Mouse (Mus musculus) heart, embryonic 14.5 days (tissue): ENCODE measurements around the gene Plcb1. TPM values are rescaled to one million over a fixed set of nuclear protein-coding genes. Genes with fewer than 3 reads are reported as not detected.
"Not testable (repeated sequence)": the region's sequence is repeated elsewhere in the genome, so short reads cannot be mapped to it uniquely, and the experiment has no call there.

ENCODE experiments used
- ATAC-seq: fragments of 200-750 bp; cut with Nextera tagmentation; 2 replicates; pipeline ENCODE4 v1.8.0; 2017; ENCODE audit warnings: low read depth, moderate TSS enrichment; ENCODE audit not compliant: insufficient number of reproducible peaks, insufficient read depth, low FRiP score
- H3K27ac ChIP-seq, 2 experiments: fragments of 200-500 bp in 1 of 2; fragments of 300-500 bp in 1 of 2; sonication (generic) in 1 of 2; replicated peaks in 1 of 2; 2 replicates each; pipeline ENCODE4 v1.5.1; 2012 to 2014; ENCODE audit warnings: low read depth in 2 of 2, low read length in 2 of 2, control low read depth in 1 of 2, mild to moderate bottlenecking in 1 of 2, mixed read lengths in 1 of 2; ENCODE audit not compliant: control insufficient read depth in 1 of 2, insufficient read depth in 1 of 2
- H3K27me3 ChIP-seq: fragments of 300-500 bp; sonication (generic); 2 replicates; pipeline ENCODE4 v1.6.1; 2014; ENCODE audit warnings: mild to moderate bottlenecking, low read length, control low read depth; ENCODE audit not compliant: control insufficient read depth, insufficient read depth
- H3K36me3 ChIP-seq: fragments of 300-500 bp; sonication (generic); 2 replicates; pipeline ENCODE4 v1.6.1; 2014; ENCODE audit warnings: mild to moderate bottlenecking, control low read depth, low read length, mixed read lengths; ENCODE audit not compliant: control insufficient read depth, insufficient read depth
- H3K4me1 ChIP-seq, 2 experiments: fragments of 200-500 bp in 1 of 2; fragments of 300-500 bp in 1 of 2; sonication (generic) in 1 of 2; 2 replicates each; pipeline ENCODE4 v1.6.1; 2012 to 2014; ENCODE audit warnings: low read length in 2 of 2, control low read depth in 1 of 2, mixed read lengths in 1 of 2; ENCODE audit not compliant: control insufficient read depth in 2 of 2, insufficient read depth in 2 of 2
- H3K4me2 ChIP-seq: fragments of 300-500 bp; sonication (generic); 2 replicates; pipeline ENCODE4 v1.6.1; 2014; ENCODE audit warnings: mild to moderate bottlenecking, low read length
- H3K4me3 ChIP-seq, 2 experiments: fragments of 200-500 bp in 1 of 2; fragments of 300-500 bp in 1 of 2; sonication (generic) in 1 of 2; 2 replicates each; pipeline ENCODE4 v1.5.1; 2012 to 2014; ENCODE audit warnings: low read length in 2 of 2, mild to moderate bottlenecking in 2 of 2, control low read depth in 1 of 2, low read depth in 1 of 2, moderate library complexity in 1 of 2; ENCODE audit not compliant: control insufficient read depth in 1 of 2, insufficient read depth in 1 of 2
- H3K9ac ChIP-seq: fragments of 300-500 bp; sonication (generic); 2 replicates; pipeline ENCODE4 v1.6.1; 2014; ENCODE audit warnings: mild to moderate bottlenecking, low read length
- H3K9me3 ChIP-seq: fragments of 300-500 bp; sonication (generic); 2 replicates; pipeline ENCODE4 v1.6.1; 2016; ENCODE audit warnings: low read length, control low read depth; ENCODE audit not compliant: control insufficient read depth
- WGBS: fragments of 180-500 bp; shearing (Covaris S2); extraction: QIAGEN DNeasy Blood & Tissue Kit; methylation state at CpG from one replicate; pipeline ENCODE4 v1.1.7; 2014; 5-methylcytosine and 5-hydroxymethylcytosine counted together
- polyA plus RNA-seq: library from polyadenylated mRNA; unstranded; fragments of >200 nt; fragmentation: Nextera tagmentation; extraction: Ambion mirVana; gene quantifications from 2 replicates; pipeline ENCODE4 v1.2.1, GENCODE M21; 2014

Plcb1 gene
- polyA plus RNA-seq, 1 experiment from 2014 or later, result 5.5 TPM

DNA sequence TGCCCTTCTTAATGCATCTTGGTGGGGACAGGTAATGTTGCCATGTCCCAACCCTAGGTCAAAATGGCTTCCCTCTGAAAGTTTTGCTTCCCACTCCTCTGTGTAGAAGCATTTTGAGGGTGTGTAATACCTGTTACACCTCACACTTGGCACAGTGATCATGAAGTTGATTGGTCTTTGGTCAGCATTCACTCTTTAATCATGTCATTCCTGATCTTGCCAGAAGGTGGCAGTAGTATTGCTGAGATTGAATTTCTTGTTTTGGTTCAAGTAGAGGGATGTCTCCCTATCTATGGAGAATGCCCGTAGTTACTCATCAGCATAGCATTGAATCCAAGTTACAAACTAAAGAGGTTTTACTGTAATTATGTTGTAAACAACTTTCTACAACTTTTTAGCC lies 575.9 kb downstream of the Plcb1 start:
- no peak for ATAC-seq
- Histone ChIP-seq H3K27ac (no peak overlapping the region), H3K27me3 (no peaks in the 10 kb centered on the region), H3K4me2 (no peak overlapping the region), H3K9ac (no peak overlapping the region), H3K36me3 (no peaks in the 10 kb centered on the region), H3K4me1 (peaks cover 0 to 2% of the 10 kb centered on the region in 2 experiments; a peak in 1 of 4 replicates), H3K4me3 (no peak overlapping the region), H3K9me3 (no peaks in the 10 kb centered on the region)
- 0% methylated on average over 1 of the region's 1 CpGs for WGBS

- no peaks in the 10 kb centered on the region for H3K36me3 ChIP-seq
Measured at GRCm38 (mm10) chr2:135362948-135363347, 577.1 kb downstream of the Plcb1 start.

DNA sequence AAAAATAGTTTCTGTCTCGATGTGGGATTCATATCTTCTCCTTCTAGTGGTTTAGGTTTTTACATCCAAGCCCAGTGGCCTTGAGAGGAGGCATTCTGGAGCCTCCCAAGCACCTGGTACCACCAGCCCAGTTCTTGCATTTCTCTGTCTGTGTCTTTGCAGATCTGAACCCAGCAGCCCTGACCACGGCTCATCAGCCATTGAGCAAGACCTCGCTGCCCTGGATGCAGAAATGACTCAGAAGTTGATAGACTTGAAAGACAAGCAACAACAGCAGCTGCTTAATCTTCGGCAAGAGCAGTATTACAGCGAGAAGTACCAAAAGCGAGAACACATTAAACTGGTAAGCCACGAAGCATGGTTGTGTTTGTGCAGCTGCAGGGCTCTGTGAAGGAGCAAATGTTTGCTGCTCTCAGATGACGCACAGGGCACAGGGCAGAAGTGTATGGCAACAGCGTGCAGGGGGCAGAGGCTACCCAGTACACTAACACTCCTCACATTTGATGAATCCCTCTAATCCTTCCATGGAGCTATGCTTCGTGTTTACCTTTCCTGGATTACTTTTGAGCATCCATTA lies 584.5 kb downstream of the Plcb1 start:
- no peaks in the 10 kb centered on the region for H3K27me3 ChIP-seq
- H3K4me1 ChIP-seq, result peaks cover 4 to 5% of the 10 kb centered on the region in 2 experiments; a peak in 3 of 4 replicates
- no peak overlapping the region for H3K4me3 ChIP-seq
- H3K36me3 ChIP-seq, result no peaks in the 10 kb centered on the region
- H3K9me3 ChIP-seq, result no peaks in the 10 kb centered on the region
- H3K4me2 ChIP-seq, result no peak overlapping the region
- H3K9ac ChIP-seq, result no peak overlapping the region
- H3K27ac ChIP-seq, result no peak overlapping the region
- 68% methylated on average over 10 of the region's 10 CpGs for WGBS
- ATAC-seq, result no peak

More at GRCm38 (mm10) chr2:135362948-135363347, 577.1 kb downstream of the Plcb1 start:
- H3K27me3 ChIP-seq, result no peaks in the 10 kb centered on the region
- no peak for ATAC-seq
- no peaks in the 10 kb centered on the region for H3K4me1 ChIP-seq
- H3K9ac ChIP-seq, result no peak overlapping the region
- no peak overlapping the region for H3K4me2 ChIP-seq
- H3K27ac ChIP-seq, result no peak overlapping the region
- no peaks in the 10 kb centered on the region for H3K9me3 ChIP-seq
- H3K4me3 ChIP-seq, result no peak overlapping the region
- WGBS, result 83% methylated on average over 5 of the region's 5 CpGs

DNA sequence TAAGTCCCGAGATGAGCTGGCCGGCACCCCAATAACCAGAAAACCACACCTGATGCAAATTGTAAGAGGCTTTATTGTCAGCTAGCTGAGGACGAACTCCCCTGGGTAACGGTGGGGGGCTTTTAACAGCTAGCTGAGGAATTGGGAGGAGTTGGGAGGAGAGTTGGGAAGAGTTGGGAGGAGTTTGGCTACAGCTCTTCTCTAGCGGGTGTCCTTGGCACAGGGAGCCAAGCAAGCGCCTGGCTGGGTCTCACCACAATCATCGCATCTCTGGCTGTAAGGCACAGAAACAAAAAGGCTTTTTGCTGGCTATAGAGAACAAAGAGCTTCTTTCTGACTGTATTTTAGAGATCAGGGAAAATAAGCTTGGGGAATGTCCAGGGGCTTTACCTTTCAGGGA lies 594.9 kb downstream of the Plcb1 start:
- H3K4me2 ChIP-seq, H3K27me3 ChIP-seq, H3K27ac ChIP-seq, H3K9ac ChIP-seq, H3K36me3 ChIP-seq, H3K4me3 ChIP-seq, H3K4me1 ChIP-seq, H3K9me3 ChIP-seq, ATAC-seq: not testable (repeated sequence)
- 28% methylated on average over 7 of the region's 7 CpGs for whole genome bisulfite sequencing

GRCm38 (mm10) chr2:135381396-135381795 lies 595.5 kb downstream of the Plcb1 start:
- Histone ChIP-seq H3K4me1 (no peaks in the 10 kb centered on the region), H3K4me3 (no peak overlapping the region), H3K4me2 (no peak overlapping the region), H3K9me3 (no peaks in the 10 kb centered on the region), H3K27ac (no peak overlapping the region), H3K36me3 (no peaks in the 10 kb centered on the region), H3K27me3 (no peaks in the 10 kb centered on the region), H3K9ac (no peak overlapping the region)
- WGBS, result 84% methylated on average over 1 of the region's 1 CpGs
- no peak for ATAC-seq

DNA sequence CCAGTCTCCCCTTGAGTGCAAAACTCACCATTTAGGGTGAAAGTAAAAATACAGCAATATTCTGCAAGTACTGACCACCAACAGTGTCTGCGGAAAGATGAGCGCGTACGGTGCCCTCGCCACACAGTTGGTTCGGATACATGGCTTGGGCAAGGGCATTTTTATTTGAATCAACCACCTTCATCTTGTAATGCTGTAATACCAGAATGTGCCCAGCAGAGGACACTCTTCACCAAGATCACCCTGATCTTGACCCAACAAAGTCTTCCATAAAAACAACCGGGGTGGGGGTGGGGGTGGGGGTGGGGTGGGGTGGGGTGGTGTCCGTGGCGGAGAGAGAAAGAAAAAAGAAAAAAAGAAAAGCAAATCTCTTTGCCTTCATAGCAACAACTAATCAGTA lies 602.1 kb downstream of the Plcb1 start:
- no peak overlapping the region for H3K4me3 ChIP-seq
- H3K27ac ChIP-seq, result no peak overlapping the region
- H3K4me1 ChIP-seq, result no peaks in the 10 kb centered on the region
- no peaks in the 10 kb centered on the region for H3K9me3 ChIP-seq
- ATAC-seq, result no peak
- 53% methylated on average over 9 of the region's 9 CpGs for WGBS
- H3K27me3 ChIP-seq, result no peaks in the 10 kb centered on the region
- H3K36me3 ChIP-seq, result no peaks in the 10 kb centered on the region
- H3K4me2 ChIP-seq, result no peak overlapping the region
- no peak overlapping the region for H3K9ac ChIP-seq

- WGBS, result 84% methylated on average over 3 of the region's 3 CpGs
- Histone ChIP-seq H3K9ac (no peak overlapping the region), H3K27ac (no peak overlapping the region), H3K36me3 (no peaks in the 10 kb centered on the region), H3K4me3 (no peak overlapping the region), H3K9me3 (no peaks in the 10 kb centered on the region), H3K4me2 (no peak overlapping the region), H3K4me1 (no peaks in the 10 kb centered on the region; a peak in 1 of 4 replicates), H3K27me3 (no peaks in the 10 kb centered on the region)
- no peak for ATAC-seq
Measured at GRCm38 (mm10) chr2:135394698-135395097, 608.8 kb downstream of the Plcb1 start.

DNA sequence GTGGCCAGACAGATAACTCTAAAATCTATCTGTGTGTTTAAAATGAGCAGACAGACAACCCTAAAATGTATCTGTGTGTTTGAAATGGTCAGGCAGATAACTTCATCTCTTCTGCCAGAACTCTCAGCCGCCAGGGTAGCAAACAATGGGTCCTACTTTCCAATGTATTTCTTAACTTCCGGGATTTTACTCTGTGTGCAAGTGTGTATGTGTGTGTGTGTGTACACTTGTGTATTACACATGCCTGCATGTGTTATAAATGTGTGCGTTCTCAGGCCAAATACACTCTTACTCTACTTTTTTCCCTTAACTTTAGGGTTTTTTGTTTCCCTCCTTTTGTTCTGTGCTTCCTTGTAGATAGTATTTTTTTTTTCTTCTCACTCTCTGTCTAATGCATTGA lies 610.5 kb downstream of the Plcb1 start:
- ATAC-seq, result no peak
- Histone ChIP-seq H3K4me1 (no peaks in the 10 kb centered on the region; a peak in 1 of 4 replicates), H3K36me3 (no peaks in the 10 kb centered on the region), H3K27me3 (no peaks in the 10 kb centered on the region), H3K27ac (no peak overlapping the region), H3K4me2 (no peak overlapping the region), H3K9ac (no peak overlapping the region), H3K4me3 (no peak overlapping the region), H3K9me3 (no peaks in the 10 kb centered on the region)
- 59% methylated on average over 3 of the region's 3 CpGs for WGBS
